Mouse (Mus musculus) left cerebral cortex, postnatal 25 days (tissue): ENCODE data around the gene Zscan29. TPM values are rescaled to one million over a fixed set of nuclear protein-coding genes. Genes with fewer than 3 reads are reported as not detected.
"Not testable (repeated sequence)": the region's sequence is repeated elsewhere in the genome, so short reads cannot be mapped to it uniquely, and the experiment has no call there.

ENCODE experiments used
- DNase-seq, 2 experiments: peaks; one replicate each; pipeline ENCODE4 v3.0.0; 2022; ENCODE audit warnings: low spot score in 2 of 2, mixed read lengths in 1 of 2
- intact Hi-C: fragments of 180-260 bp; cut with DNase I; formaldehyde crosslinking; loops from one replicate; pipeline ENCODE4 v1.15.1; 2025
- total RNA-seq, 2 experiments: library from RNA; stranded (reverse); gene quantifications; 2 replicates each; pipeline ENCODE4 v1.2.3; 2021

The Zscan29 gene
- total RNA-seq, 2 experiments from 2014 or later, result 6.5 to 7.1 TPM

DNA sequence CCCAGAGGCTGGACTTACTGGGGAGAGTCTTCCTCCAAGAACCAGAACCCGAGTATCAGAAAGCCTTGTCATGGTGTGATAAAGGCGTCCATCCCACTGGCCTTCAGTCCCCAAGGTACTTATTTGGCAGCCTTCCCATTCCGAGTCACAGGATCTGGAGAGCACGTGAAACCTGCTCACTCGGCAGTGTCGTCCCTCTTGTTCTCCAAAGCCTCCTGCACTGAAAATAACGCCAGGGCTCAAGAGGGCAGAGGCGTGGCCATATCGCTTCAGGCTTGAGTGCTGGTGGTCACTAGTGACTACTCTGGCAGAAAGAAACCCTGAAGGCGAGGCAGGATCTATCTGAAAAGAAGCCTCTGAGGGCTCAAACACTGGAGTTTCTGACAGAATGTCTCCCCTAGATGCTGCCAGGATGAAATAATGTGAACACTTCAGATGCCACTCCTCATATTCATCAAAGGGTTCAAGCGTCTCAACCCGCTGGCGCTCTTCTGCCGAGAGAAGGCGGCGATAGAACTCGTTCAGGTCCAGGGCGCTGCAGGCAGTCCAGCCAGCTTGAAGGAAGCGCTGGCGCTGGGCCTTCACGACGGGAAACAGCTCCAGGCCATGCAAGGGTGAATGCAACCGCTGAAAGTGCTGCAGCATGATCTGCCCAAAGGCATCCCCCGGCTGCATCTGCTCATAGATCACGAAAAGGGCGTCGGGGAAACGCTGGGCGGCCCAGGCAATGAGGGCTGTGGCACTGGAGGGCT is 31.5 kb downstream of the Zscan29 start:
- DNase-seq, result no peak
- intact Hi-C loops, result loop anchor here (2.0 kb wide), 1 partner anchor 31 kb away; the partner anchor contains the start of genes Tubgcp4 and Zscan29

GRCm38 (mm10) chr2:121137371-121137770 is 33.6 kb downstream of the Zscan29 start:
- DNase-seq, result no peak
- intact Hi-C loops, result no loop called here

GRCm38 (mm10) chr2:121132822-121133221 is 38.1 kb downstream of the Zscan29 start:
- intact Hi-C loops, result no loop called here
- DNase-seq, result no peak

GRCm38 (mm10) chr2:121128865-121129620 is 41.9 kb downstream of the Zscan29 start:
- no peak for DNase-seq
- intact Hi-C loops, result no loop called here

GRCm38 (mm10) chr2:121127536-121127935 is 43.4 kb downstream of the Zscan29 start:
- intact Hi-C loops, result no loop called here
- no peak for DNase-seq

DNA sequence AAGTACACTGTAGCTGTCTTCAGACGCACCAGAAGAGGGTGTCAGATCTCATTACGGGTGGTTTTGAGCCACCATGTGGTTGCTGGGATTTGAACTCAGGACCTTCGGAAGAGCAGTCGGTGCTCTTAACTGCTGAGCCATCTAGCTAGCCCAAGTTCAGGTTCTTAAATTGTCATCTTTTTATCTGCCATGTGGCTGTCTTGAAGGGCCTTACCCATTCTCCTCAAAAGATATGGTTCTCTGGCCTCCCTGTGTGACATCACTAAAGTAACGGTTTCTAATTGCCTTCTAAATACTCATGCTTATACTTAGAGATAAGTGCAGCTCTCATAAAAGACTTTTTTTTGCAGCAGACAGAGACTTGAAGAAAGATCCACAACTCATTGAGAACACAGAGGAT is 44.6 kb downstream of the Zscan29 start:
- DNase-seq, intact Hi-C loops: not testable (repeated sequence)

- intact Hi-C loops, result no loop called here
- DNase-seq, result no peak
These were observed 51.7 kb downstream of the Zscan29 start for GRCm38 (mm10) chr2:121119260-121119659.

GRCm38 (mm10) chr2:121115418-121115817 is 55.5 kb downstream of the Zscan29 start:
- intact Hi-C loops, result no loop called here
- DNase-seq, result no peak

DNA sequence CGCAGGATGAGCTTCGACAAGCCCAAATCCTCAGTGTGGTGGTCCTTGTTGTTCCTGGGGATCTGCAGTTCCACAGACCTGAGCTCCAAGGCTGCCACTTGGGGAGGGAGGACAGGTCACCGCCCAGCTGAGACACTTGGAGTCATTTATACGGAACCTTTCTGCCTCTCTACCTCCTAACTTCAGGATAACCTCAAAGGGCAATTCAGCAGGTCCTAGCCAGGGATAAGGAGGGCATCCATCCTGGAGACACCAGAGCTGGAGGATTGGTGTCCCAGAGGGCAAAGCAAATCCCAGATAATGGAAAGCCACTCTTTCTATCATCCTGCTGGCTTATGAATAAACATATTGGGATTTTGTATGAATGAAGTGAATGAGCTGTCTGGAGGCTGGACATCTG is 61.2 kb downstream of the Zscan29 start, which contains the start of gene Tgm7:
TSS of gene Tgm7 (minus strand) at position 101 of the 400 bp plus-strand sequence.
- intact Hi-C loops, result no loop called here
- no peak for DNase-seq

Other genes starting within 250 kb of the Zscan29 start
- gene Ubr1, start 200.4 kb downstream of the Zscan29 start, total RNA-seq, result 10 to 100 TPM; 39.3 to 43.0 TPM
- 10 to 100 TPM; 24.7 to 27.3 TPM for gene Tmem62, start 194.1 kb downstream of the Zscan29 start, total RNA-seq
- gene Ccndbp1, start 162.7 kb downstream of the Zscan29 start, total RNA-seq, result 10 to 100 TPM; 54.9 to 56.9 TPM
- not detected for gene Epb42, start 134.1 kb downstream of the Zscan29 start, total RNA-seq
- gene Tgm5, start 85.3 kb downstream of the Zscan29 start, total RNA-seq, result not detected
- gene Tgm7, start 61.3 kb downstream of the Zscan29 start, total RNA-seq, result under 1 TPM in 1 of 2 experiments, not detected in 1; 0.16 TPM
- 10 to 100 TPM; 20.0 to 22.1 TPM for gene Adal, start 30.7 kb downstream of the Zscan29 start, total RNA-seq
- 1 to 10 TPM; 7.9 to 8.1 TPM for gene Lcmt2, start 30.5 kb downstream of the Zscan29 start, total RNA-seq
- gene Tubgcp4, start 471 bp downstream of the Zscan29 start, total RNA-seq, result 10 to 100 TPM; 44.7 to 49.4 TPM
- 100 to 1,000 TPM; 131 to 158 TPM for gene Trp53bp1, start 100.3 kb upstream of the Zscan29 start, total RNA-seq
- gene Map1a, start 118.5 kb upstream of the Zscan29 start, total RNA-seq, result 100 to 1,000 TPM; 524 to 622 TPM
- gene Ppip5k1, start 184.3 kb upstream of the Zscan29 start, total RNA-seq, result 100 to 1,000 TPM; 111 to 122 TPM
- 100 to 1,000 TPM; 371 to 391 TPM for gene Ckmt1, start 186.6 kb upstream of the Zscan29 start, total RNA-seq
- under 1 TPM; 0.09 to 0.62 TPM for gene Strc, start 216.0 kb upstream of the Zscan29 start, total RNA-seq
- 100 to 1,000 TPM; 207 to 216 TPM for gene Pdia3, start 242.7 kb upstream of the Zscan29 start, total RNA-seq
- 1 to 10 TPM; 4.2 to 5.7 TPM for gene Catsper2, start 242.7 kb upstream of the Zscan29 start, total RNA-seq